Mouse (Mus musculus) megakaryocyte-erythroid progenitor cell, adult 5 weeks (primary cell): ENCODE measurements around the gene Prkcd. TPM values are rescaled to one million over a fixed set of nuclear protein-coding genes. Genes with fewer than 3 reads are reported as not detected.

ENCODE experiments used
- polyA plus RNA-seq: library from polyadenylated mRNA; stranded (reverse); fragments of >175 nt; gene quantifications from 2 replicates; pipeline ENCODE4 v1.2.3, GENCODE M21; 2012

Prkcd gene
- polyA plus RNA-seq = 83.9 and 100 TPM in 2 replicates

DNA sequence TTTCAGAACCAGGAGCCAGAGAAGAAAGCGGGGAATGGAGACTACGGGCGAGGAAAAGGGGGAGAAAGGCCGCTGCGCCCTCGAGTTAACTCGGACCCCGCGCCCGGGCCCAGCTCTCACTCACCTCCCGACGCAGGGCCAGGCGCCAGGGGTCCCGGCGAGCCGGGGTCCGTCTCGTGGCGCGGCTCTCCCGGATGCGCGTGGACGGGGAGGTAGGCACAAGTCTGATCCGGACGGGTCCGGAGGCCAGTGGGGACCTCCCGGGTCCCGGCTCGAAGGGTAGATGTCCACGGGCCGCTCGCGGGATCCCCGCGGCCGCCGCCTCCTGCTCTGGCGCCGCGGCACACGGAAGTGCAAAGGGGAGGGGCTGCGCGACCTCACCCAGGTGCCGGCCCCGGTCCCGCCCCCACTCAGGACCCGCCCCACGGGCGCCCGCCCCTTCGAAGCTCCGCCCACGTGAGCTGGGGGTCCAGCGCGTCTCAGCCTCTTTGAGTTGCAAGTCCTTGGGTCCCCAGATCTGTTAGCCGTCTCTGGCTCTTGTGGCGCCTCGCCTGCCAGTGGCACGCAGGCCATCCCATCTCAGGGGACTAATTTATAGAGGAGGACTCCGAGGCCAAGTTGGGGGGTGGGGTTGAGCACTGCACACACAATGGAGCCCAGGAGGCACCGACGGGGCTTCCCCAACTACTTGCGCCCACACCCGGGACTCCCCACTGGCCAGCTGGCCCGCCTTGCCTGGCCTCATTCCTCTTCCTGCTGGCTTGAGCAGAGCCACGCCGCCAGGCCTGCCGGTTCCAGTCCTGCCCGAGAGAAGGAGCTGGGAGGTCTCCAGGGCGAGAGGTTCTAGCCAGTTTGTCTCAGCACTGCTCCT lies at the start of gene Prkcd:
TSS of gene Prkcd (minus strand) at position 355 of the 871 bp plus-strand sequence.

DNA sequence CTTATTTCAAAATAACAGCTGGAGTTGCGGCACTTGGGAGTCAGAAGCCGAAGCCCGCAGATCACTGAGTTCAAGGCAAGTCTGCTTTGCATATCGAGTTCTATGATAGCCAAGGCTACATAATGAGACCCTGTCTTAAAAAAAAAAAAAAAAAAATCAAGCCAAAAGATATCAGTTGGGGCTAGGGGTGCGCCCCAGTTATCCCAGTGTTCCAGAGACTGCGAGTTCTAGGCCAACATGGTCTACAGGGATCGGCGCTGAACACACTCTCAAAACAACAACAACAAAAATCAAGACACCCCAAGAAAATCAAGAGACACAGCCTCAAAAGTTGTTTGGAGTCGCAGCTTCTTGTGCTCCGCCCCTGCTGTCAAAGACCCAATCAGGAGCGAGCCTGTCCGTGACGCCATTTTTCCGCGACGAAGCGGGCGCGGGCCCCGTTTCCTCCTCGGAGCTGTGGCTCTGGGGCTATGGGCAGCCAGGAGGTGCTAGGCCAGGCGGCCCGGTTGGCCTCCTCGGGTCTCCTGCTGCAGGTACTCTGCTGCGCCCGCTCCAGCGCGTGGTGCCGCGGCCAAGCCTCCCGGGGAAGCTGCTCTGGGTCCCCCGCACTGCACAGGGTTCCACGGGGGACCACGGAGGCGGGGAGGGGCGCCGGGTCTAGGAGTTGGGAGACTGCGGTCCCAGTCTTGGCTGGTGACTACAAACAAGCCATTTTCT lies 28.1 kb upstream of the Prkcd start, which contains the start of gene Rft1:
TSS of gene Rft1 (plus strand) at position 418 of the 717 bp plus-strand sequence.

DNA sequence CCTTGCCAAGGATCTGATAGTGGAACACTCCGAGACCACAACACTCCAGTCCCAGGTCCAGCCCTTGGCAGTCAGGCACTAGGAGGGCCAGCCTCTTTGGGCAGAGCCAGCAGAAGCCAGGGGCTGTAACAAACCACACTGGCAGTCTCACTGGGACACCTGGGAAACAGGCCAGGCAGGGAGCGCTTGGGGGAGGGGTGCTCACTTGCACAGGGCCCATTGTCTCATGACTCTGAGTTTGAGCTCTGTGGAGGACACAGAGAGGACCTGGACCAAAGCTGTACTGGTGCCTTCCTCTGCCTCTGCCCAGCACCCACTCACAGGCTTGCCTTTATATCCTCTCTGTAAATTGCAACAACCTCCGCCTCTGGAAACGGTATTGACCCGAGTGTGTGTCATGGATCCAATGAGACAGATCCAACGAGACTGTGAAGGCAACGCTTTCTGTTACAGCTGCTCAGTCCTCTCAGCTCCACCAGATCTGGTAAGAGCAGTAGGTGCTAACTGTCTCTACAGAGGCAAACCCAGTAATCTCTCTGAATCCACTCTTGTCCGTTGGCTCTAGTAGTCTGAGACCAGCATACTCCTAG lies 77.8 kb downstream of the Prkcd start, which contains the start of gene Tkt:
TSS of gene Tkt (plus strand) at position 229 of the 590 bp plus-strand sequence.

Other genes starting within 250 kb of the Prkcd start
- 33.2 and 39.0 TPM in 2 replicates for gene Dcp1a, start 146.7 kb downstream of the Prkcd start, polyA plus RNA-seq
- 0.20 and 0.22 TPM in 2 replicates for gene Cacna1d, start 134.8 kb downstream of the Prkcd start, polyA plus RNA-seq
- gene Tkt, start 77.9 kb downstream of the Prkcd start, polyA plus RNA-seq = 1,125 and 1,247 TPM in 2 replicates
- gene Rft1, start 28.1 kb upstream of the Prkcd start, polyA plus RNA-seq = 4.5 and 5.6 TPM in 2 replicates
- gene Sfmbt1, start 88.6 kb upstream of the Prkcd start, polyA plus RNA-seq = 2.3 and 2.8 TPM in 2 replicates
- 24.1 and 25.4 TPM in 2 replicates for gene Tmem110, start 199.4 kb upstream of the Prkcd start, polyA plus RNA-seq